Mouse (Mus musculus) hindbrain, embryonic 15.5 days (tissue): ENCODE results near the gene Ager. TPM values are rescaled to one million over a fixed set of nuclear protein-coding genes. Genes with fewer than 3 reads are reported as not detected.

Experiments
- ATAC-seq: fragments of 200-750 bp; cut with Nextera tagmentation; 2 replicates; pipeline ENCODE4 v1.8.0; 2017; ENCODE audit warnings: low read depth, moderate number of reproducible peaks, moderate TSS enrichment; ENCODE audit not compliant: low FRiP score
- H3K27ac ChIP-seq: fragments of 300-500 bp; sonication (generic); replicated peaks from 2 replicates; pipeline ENCODE4 v1.5.1; 2015; ENCODE audit warnings: mild to moderate bottlenecking, inconsistent platforms
- H3K27me3 ChIP-seq: fragments of 300-500 bp; sonication (generic); 2 replicates; pipeline ENCODE4 v1.6.1; 2015; ENCODE audit warnings: control low read depth, inconsistent platforms
- H3K36me3 ChIP-seq: fragments of 300-500 bp; sonication (generic); 2 replicates; pipeline ENCODE4 v1.6.1; 2015; ENCODE audit warnings: control low read depth, inconsistent platforms
- H3K4me1 ChIP-seq: fragments of 300-500 bp; sonication (generic); replicated peaks from 2 replicates; pipeline ENCODE4 v1.6.1; 2015; ENCODE audit warnings: control low read depth, inconsistent platforms
- H3K4me2 ChIP-seq: fragments of 300-500 bp; sonication (generic); 2 replicates; pipeline ENCODE4 v1.6.1; 2015; ENCODE audit warnings: moderate library complexity, mild to moderate bottlenecking, inconsistent platforms
- H3K4me3 ChIP-seq: fragments of 300-500 bp; sonication (generic); 2 replicates; pipeline ENCODE4 v1.5.1; 2015; ENCODE audit warnings: mild to moderate bottlenecking, inconsistent platforms
- H3K9ac ChIP-seq: fragments of 300-500 bp; sonication (generic); 2 replicates; pipeline ENCODE4 v1.6.1; 2015; ENCODE audit warnings: inconsistent platforms
- H3K9me3 ChIP-seq: fragments of 300-500 bp; sonication (generic); 2 replicates; pipeline ENCODE4 v1.6.1; 2016; ENCODE audit warnings: control low read depth, inconsistent platforms
- WGBS: fragments of 180-500 bp; shearing (Covaris S2); methylation state at CpG from one replicate; pipeline ENCODE4 v1.1.7; 2015; 5-methylcytosine and 5-hydroxymethylcytosine counted together
- polyA plus RNA-seq: library from polyadenylated mRNA; unstranded; fragments of >200 nt; fragmentation: Nextera tagmentation; extraction: Ambion mirVana; gene quantifications from 2 replicates; pipeline ENCODE4 v1.2.1, GENCODE M21; 2015

Ager gene
- polyA plus RNA-seq, 1 experiment from 2014 or later = 1.8 TPM

DNA sequence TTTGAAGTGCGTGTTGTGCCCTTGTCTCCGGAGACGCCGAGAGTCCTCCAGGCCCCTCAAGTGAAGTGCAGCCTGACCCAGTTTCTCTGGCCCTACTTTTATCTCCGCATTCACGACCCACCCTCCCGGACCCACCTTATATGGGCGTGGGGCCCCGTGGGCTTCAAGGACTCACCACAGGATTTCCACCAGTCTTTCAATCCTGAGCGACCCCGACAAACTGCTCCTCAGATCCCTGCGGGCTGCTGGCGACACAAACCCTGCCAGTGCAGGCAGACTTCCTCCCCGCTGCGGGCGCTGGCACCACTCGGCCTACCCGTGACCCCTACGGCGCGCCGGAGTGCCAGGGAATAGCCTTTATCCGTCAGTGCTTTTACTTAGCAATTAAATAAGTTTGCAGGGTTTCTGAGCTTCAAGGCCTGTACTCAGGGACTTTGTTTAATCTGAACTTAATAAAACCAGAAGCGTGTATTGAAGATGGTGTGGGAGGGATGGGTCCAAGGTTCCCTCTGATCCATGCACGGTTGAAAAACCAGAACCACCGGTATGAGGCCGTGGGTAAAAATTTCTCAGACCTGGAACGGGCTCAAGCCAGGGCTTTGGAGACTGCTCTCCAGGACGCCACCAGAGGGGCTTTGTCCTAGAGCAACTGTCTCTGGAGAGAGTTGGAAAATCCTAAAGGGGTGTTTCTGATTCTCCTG lies 30.4 kb downstream of the Ager start, which contains the start of gene Ppt2:
Gene Ppt2 (minus strand): TSS at position 568 of the 701 bp plus-strand sequence.
- peaks cover 67% of the 10 kb centered on the region for H3K4me1 ChIP-seq
- H3K9ac ChIP-seq = peak within 1 kb of the TSS; percentile 70
- no peak for ATAC-seq
- H3K27me3 ChIP-seq = peaks cover 7% of the 10 kb centered on the region
- H3K4me2 ChIP-seq = peak within 1 kb of the TSS; percentile 96
- no peaks in the 10 kb centered on the region for H3K9me3 ChIP-seq
- H3K36me3 ChIP-seq = peaks cover 6% of the 10 kb centered on the region; the same call in 1 of the 2 replicates
- H3K27ac ChIP-seq = peak within 1 kb of the TSS; percentile 94
- peak within 1 kb of the TSS; percentile 85 for H3K4me3 ChIP-seq
- WGBS = 5% methylated on average over 29 of the region's 29 CpGs

DNA sequence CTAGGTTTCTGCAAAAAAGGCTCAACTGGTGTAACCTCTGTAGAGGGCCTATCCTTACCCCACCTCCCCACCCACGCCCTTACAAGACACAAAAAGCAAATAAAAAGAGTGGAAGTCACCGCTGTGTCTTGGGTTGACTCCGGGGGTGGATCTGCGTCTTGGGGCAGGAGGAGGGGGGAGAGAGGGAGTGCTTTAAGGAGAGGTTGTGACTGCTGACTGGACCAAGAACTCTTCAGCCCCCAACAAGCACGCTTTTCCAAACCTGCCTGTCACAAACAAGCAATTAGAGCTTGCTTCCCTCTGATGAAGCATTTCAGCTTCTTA lies 30.9 kb downstream of the Ager start:
- WGBS = 24% methylated on average over 5 of the region's 5 CpGs
- peak overlapping the region; percentile 94 for H3K27ac ChIP-seq
- peak overlapping the region; percentile 70; the same call in 1 of the 2 replicates for H3K9ac ChIP-seq
- ATAC-seq = no peak
- no peaks in the 10 kb centered on the region for H3K9me3 ChIP-seq
- peaks cover 67% of the 10 kb centered on the region for H3K4me1 ChIP-seq
- peak overlapping the region; percentile 85 for H3K4me3 ChIP-seq
- H3K36me3 ChIP-seq = 0 out of 2 replicates have a peak, but pooled peaks cover 6% of the 10 kb centered on the region
- peak overlapping the region; percentile 96 for H3K4me2 ChIP-seq
- peaks cover 12% of the 10 kb centered on the region for H3K27me3 ChIP-seq

DNA sequence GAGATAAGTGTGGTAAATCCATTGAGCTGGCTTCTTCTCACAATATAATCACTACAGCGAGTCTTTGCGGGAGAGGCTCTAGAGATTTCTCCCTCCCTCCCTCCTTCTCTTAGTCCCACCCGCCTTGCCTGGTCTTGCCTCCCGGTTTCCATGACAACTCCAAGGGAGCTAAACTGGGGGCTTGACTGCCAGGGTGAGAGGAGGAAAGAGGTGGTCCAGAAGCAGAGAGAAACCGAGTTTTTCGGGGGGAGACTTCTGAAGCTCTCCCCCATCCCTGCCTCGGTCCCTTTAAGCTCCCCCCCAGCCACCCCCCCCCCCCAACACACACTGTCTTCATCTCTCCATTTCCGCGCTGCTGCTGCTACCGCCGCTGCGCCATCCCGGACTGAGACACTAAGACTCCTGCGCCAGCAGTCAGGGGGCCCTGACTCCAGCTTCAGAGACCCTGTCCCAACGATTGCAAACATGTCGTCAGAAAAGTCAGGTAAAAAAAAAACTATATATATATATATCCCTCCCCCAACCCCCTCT lies 31.6 kb downstream of the Ager start, which contains the start of gene Prrt1:
Gene Prrt1 (plus strand): TSS at position 313 of the 531 bp plus-strand sequence.
- Histone ChIP-seq H3K27ac (peak within 1 kb of the TSS; percentile 94), H3K27me3 (peaks cover 13% of the 10 kb centered on the region), H3K36me3 (0 out of 2 replicates have a peak, but pooled peaks cover 4% of the 10 kb centered on the region), H3K4me3 (peak within 1 kb of the TSS; percentile 85), H3K9me3 (no peaks in the 10 kb centered on the region), H3K4me1 (peaks cover 67% of the 10 kb centered on the region), H3K9ac (peak within 1 kb of the TSS; percentile 70), H3K4me2 (peak within 1 kb of the TSS; percentile 96)
- peak; percentile 29; the same call in 1 of the 2 replicates for ATAC-seq
- WGBS = 1% methylated on average over 16 of the region's 16 CpGs

DNA sequence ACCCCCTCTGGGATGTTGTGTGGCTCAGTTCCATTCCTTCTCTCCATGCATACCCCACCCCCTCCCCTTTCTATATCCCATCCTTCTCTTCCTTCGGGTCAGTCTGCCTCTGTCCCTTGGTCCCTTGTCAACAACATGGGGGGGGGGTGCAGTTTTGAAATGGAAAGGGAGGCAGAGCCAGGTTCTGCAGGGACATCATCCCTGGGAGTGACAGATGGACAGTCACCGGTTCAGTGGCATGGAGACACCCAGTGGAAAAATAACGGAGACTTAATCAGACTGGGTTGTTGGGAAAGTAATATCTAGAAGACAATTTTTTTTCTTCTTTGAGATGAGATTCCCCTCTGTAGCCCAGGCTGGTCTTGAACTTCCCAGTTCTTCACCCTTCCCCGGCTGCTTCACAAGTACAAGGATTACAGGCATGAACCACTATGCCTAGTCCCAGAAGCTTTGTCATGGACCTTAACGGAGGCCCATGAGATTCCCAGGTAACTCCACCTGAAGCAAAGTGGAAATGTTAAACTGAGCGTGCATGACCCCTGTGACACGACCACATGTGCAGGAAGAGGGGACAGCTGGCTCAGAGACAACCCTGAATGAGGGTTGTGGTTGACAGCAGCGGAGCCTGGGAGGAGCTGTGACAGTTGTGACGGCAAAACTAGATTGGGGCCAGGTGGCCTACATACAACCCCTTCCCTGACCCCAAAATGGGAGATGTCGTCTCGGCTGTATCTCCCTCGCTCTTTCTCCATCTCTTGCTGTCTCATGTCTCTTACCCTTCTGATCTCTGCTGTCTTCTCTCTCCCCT lies 32.3 kb downstream of the Ager start:
- 13% methylated on average over 12 of the region's 12 CpGs for WGBS
- no peak for ATAC-seq
- Histone ChIP-seq H3K36me3 (0 out of 2 replicates have a peak, but pooled peaks cover 4% of the 10 kb centered on the region), H3K27me3 (peaks cover 13% of the 10 kb centered on the region), H3K4me2 (peak overlapping the region; percentile 96), H3K9ac (peak overlapping the region; percentile 50), H3K9me3 (no peaks in the 10 kb centered on the region), H3K27ac (peak overlapping the region; percentile 94; the same call in 1 of the 2 replicates), H3K4me1 (peaks cover 67% of the 10 kb centered on the region), H3K4me3 (peak overlapping the region; percentile 85)

DNA sequence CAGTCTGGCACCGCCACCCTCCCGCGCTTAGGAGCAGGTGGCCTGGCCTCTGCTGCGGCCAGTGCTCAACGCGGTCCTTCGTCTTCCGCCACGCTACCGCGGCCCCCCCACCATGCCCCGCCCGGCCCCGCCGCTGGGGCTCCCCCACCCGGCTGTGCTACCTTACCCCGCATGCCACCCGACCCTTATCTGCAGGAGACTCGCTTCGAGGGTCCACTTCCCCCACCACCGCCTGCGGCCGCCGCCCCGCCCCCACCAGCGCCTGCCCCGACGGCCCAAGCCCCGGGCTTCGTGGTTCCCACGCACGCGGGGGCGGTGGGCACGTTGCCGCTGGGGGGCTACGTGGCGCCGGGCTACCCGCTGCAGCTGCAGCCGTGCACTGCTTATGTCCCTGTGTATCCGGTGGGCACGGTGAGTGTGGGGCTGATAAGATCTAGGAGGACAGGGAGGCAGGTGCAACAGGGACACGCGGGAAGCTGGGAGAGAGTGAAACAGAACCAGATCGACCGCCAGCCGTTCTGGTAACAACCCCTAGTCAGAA lies 33.2 kb downstream of the Ager start:
- H3K9me3 ChIP-seq = no peaks in the 10 kb centered on the region
- ATAC-seq = no peak
- 2% methylated on average over 47 of the region's 48 CpGs for WGBS
- H3K4me1 ChIP-seq = peaks cover 60% of the 10 kb centered on the region
- H3K27me3 ChIP-seq = peaks cover 13% of the 10 kb centered on the region
- H3K27ac ChIP-seq = no peak overlapping the region
- H3K36me3 ChIP-seq = no peaks in the 10 kb centered on the region
- H3K4me3 ChIP-seq = peak overlapping the region; percentile 85
- peak overlapping the region; percentile 50 for H3K9ac ChIP-seq
- H3K4me2 ChIP-seq = peak overlapping the region; percentile 96

DNA sequence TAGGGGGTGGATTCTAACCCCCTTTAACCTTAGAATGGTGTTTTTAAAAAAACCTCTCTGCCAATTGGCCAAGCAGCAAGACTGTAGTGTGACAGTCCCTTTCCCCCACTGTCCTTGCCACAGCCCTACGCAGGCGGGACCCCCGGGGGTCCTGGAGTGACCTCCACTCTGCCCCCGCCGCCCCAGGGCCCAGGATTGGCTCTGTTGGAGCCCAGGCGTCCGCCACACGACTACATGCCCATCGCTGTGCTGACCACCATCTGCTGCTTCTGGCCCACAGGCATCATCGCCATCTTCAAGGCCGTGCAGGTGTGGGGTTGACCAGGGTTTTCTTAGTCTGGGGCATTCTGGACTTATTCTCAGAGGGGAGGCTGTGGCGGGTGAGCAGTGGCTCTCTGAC lies 34.0 kb downstream of the Ager start:
- Histone ChIP-seq H3K36me3 (no peaks in the 10 kb centered on the region), H3K4me3 (peak overlapping the region; percentile 85), H3K9ac (peak overlapping the region; percentile 40), H3K9me3 (no peaks in the 10 kb centered on the region), H3K4me1 (peaks cover 52% of the 10 kb centered on the region), H3K27me3 (peaks cover 13% of the 10 kb centered on the region), H3K4me2 (peak overlapping the region; percentile 96), H3K27ac (no peak overlapping the region)
- WGBS = 6% methylated on average over 12 of the region's 12 CpGs
- no peak for ATAC-seq

DNA sequence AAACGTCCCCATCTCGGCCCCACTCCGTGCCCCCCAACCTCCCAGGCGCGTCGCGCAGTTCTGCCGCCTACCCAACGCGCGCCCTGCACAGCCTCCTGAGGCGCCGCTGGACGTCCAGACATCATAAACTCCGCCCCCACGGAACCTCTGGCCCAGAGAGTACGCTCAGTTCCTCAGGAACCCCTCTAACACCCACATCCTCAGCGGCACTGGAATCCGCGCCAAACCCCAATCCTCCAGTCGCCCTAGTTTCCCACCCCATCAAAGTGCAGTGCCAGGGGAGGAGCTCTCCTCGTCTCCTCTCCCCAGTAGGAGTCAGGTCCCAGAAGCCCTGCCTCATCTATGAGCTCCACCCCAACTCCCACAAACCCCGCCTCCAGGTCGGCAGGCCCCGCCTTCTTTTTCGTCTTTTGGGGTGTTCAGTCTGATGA lies 34.6 kb downstream of the Ager start:
- no peak for ATAC-seq
- Histone ChIP-seq H3K4me1 (peaks cover 50% of the 10 kb centered on the region), H3K9ac (peak overlapping the region; percentile 40; the same call in 1 of the 2 replicates), H3K4me3 (peak overlapping the region; percentile 85), H3K27ac (no peak overlapping the region; the same call in 1 of the 2 replicates), H3K9me3 (no peaks in the 10 kb centered on the region), H3K36me3 (no peaks in the 10 kb centered on the region), H3K4me2 (peak overlapping the region; percentile 96), H3K27me3 (peaks cover 13% of the 10 kb centered on the region)
- WGBS = 2% methylated on average over 26 of the region's 26 CpGs

DNA sequence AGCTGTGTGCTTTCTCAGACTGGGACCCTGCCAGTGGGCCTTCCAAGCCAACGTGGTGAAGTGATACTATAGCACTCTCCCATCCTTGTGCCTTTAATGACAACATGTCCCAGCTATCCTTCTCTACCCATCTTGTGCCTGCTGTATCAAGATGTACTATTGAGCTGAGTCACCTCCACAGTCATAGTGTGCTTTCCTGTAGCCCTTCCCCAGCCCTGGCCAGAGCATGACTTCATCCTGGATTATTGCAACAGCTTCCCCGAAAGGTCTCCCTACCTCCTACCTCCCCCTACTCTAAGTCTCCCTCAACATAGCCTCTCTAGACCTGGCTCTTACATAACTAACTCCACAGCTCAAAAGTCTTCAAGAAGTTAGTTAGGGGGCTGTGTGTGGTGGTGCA lies 38.0 kb downstream of the Ager start:
- Histone ChIP-seq H3K4me2 (no peak overlapping the region), H3K27me3 (peaks cover 13% of the 10 kb centered on the region), H3K27ac (no peak overlapping the region), H3K36me3 (no peaks in the 10 kb centered on the region), H3K4me3 (no peak overlapping the region), H3K9me3 (no peaks in the 10 kb centered on the region), H3K4me1 (peaks cover 19% of the 10 kb centered on the region), H3K9ac (no peak overlapping the region)
- no peak for ATAC-seq
- 74% methylated on average over 2 of the region's 2 CpGs for WGBS

DNA sequence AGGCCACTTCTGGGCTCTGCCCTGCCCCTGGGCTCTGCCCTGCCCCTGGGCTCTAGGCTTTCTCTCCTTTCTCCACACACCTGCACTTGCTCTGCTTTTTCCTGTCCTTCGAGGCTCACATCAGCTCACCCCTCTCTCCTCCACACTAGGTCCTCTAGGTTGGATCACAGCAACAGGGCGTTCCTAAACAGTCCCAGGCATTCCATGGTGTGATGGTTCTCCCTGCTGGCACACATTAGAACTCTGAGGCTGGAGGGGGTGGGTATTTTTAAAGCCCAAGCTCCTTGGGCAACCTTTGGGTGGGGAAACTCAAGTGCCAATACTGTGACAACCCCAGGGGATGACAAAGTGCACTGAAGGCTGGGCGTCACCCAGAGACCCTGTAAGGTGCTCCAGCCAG lies 39.8 kb downstream of the Ager start:
- Histone ChIP-seq H3K4me1 (peaks cover 10% of the 10 kb centered on the region), H3K36me3 (no peaks in the 10 kb centered on the region), H3K9ac (no peak overlapping the region), H3K27ac (no peak overlapping the region), H3K4me2 (no peak overlapping the region), H3K4me3 (no peak overlapping the region), H3K9me3 (no peaks in the 10 kb centered on the region), H3K27me3 (0 out of 2 replicates have a peak, but pooled peaks cover 7% of the 10 kb centered on the region)
- 73% methylated on average over 3 of the region's 3 CpGs for WGBS
- ATAC-seq = no peak

DNA sequence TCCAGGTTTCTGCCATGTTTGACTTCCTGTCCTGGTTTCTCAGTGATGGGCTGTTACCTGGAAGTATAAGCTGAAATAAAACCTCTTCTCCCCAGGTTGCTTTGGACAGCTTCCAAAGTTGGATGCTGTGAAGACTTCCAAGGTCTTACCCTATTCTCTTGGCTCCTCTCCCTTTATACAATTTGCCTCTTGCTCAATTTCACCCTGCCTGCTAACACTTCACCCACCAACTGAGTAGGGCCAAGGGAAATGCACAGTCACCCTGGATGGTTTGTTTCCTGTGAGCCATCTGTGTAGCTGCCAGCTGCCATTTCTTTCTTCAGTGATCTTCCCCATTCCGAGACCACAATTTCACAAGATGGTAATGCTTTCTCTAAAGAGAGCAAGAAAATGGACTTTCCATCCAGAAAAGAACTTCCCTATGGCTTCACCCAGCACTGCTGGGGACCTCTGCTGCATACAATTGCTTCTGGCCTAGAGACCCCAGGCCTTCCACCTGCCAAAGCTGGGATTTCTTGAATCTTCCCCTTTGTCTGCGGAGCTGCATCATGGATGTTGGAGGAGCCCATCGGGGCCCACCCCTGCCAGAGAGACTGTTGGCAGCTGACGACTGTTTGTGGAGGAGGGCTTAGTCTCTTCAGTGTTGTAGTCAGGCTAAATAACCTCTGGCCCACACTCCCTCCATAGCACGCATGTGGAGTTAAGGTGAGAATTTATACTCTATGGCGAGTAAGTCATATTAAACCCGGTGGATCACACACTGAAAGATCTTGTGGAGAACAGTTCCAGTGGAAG lies 42.0 kb downstream of the Ager start:
- H3K27me3 ChIP-seq = no peaks in the 10 kb centered on the region
- H3K4me1 ChIP-seq = peaks cover 9% of the 10 kb centered on the region
- H3K4me3 ChIP-seq = no peak overlapping the region
- no peaks in the 10 kb centered on the region for H3K9me3 ChIP-seq
- H3K36me3 ChIP-seq = no peaks in the 10 kb centered on the region
- 84% methylated on average over 7 of the region's 7 CpGs for whole genome bisulfite sequencing
- ATAC-seq = no peak
- H3K9ac ChIP-seq = no peak overlapping the region
- H3K4me2 ChIP-seq = no peak overlapping the region
- H3K27ac ChIP-seq = no peak overlapping the region
